Mouse (Mus musculus): ENCODE data around the gene Kcnk15. TPM values are rescaled to one million over a fixed set of nuclear protein-coding genes. Genes with fewer than 3 reads are reported as not detected.

Gene Kcnk15
- total RNA-seq (2023), result not detected

DNA sequence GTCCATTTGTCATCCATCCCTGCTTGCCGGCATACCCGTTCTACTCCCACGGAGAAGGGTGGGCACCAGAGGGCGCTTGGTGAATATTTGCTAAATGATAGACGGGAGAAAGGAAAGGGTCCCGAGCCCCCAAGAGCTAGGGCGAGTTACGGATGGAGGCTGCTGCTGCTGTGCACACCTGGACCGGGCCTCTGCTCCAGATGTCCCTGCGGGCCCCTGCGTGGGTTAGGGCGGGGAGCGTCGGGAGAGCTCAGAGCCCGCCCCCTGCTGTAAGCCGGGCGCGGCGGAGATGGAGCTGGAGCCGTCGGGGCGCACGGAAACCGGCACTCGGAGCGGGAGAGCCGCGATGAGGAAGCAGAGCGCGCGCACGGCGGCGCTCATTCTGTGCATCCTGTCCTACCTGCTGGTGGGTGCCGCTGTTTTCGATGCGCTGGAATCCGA is at the start of gene Kcnk15:
TSS of gene Kcnk15 (plus strand) at position 191 of the 441 bp plus-strand sequence.

GRCm38 (mm10) chr2:163820607-163821006 is 32.8 kb upstream of the Kcnk15 start, which contains the start of gene Ccn5:
Ccn5 (plus strand) TSS chr2:163820861.

Other genes starting within 250 kb of the Kcnk15 start
- 625 TPM for gene Serinc3, start 208.5 kb upstream of the Kcnk15 start, total RNA-seq (2023)
- 25.3 TPM for gene Pkig, start 195.3 kb upstream of the Kcnk15 start, total RNA-seq (2023)
- 11.3 TPM for gene Ada, start 103.4 kb upstream of the Kcnk15 start, total RNA-seq (2023)
- not detected for gene Ccn5, start 32.8 kb upstream of the Kcnk15 start, total RNA-seq (2023)
- gene Rims4, start 65.0 kb downstream of the Kcnk15 start, total RNA-seq (2023), result not detected
- gene Ywhab, start 141.3 kb downstream of the Kcnk15 start, total RNA-seq (2023), result 122 TPM
- 5.7 TPM for gene Pabpc1l, start 171.8 kb downstream of the Kcnk15 start, total RNA-seq (2023)
- 319 TPM for gene Stk4, start 216.7 kb downstream of the Kcnk15 start, total RNA-seq (2023)
- gene Tomm34, start 217.5 kb downstream of the Kcnk15 start, total RNA-seq (2023), result 79.3 TPM

All from CD4-positive naive resting alpha-beta T cell, adult 57 days (primary cell).